Mouse (Mus musculus) MEL-GATA-1-ER (cell line): ENCODE data around the gene Itk.
A peak's percentile ranks its signal among the peaks of the same experiment; 100 is the strongest.

Experiments used
- DNase-seq: peaks from one replicate; pipeline ENCODE4 v3.0.0-alpha.2; 2012; ENCODE audit warnings: low read depth; ENCODE audit errors: extremely low read depth

Itk gene

DNA sequence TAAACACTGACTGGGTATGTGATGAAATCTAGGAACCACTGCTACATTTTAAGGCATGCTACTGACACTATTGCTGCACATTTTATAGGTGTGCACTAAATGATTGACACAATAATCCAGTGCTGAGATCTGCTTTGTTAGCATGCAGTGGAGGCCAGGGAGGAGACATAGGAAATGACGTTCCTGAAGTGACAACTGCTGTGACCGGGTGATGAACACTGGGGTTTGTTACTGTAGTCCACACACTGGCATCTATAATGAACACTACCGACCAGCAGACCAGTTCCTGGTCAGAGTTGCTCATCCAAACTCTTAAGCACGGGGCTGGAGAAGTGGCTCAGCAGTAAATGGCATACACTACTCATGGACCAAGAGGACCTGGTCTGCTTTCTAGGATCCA, 4.1 kb upstream of the Itk start:
- DNase-seq = no peak

- no peak for DNase-seq
These were observed 3.6 kb upstream of the Itk start for GRCm38 (mm10) chr11:46392890-46393289.

GRCm38 (mm10) chr11:46390621-46391020, 1.3 kb upstream of the Itk start:
- DNase-seq = no peak

- DNase-seq = no peak
These were observed 877 bp downstream of the Itk start for GRCm38 (mm10) chr11:46388438-46388837.

- no peak for DNase-seq
These were observed 2.3 kb downstream of the Itk start for GRCm38 (mm10) chr11:46387061-46387460.

DNA sequence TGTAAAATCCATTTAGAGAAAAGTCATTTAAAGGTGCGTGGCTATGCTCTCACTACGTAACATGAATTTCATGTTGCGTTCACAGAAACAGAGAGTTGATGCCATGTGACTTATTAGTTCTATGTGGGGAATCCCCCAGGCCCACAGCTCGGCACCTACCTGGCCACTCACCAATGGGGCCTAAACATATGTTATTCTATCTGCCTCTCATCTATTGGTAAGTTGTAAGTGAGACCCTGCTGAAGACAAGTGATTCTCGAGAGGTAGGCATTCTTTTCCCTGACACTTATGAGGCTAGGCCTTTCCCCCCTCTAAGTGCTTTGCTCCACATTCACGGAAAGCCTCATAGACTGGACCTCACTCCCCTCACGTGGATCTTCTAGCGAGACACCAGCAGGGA, 2.8 kb downstream of the Itk start:
- DNase-seq = no peak

- no peak for DNase-seq
These were observed 4.4 kb downstream of the Itk start for GRCm38 (mm10) chr11:46384925-46385324.

- no peak for DNase-seq
These were observed 6.8 kb downstream of the Itk start for GRCm38 (mm10) chr11:46382466-46382865.

DNA sequence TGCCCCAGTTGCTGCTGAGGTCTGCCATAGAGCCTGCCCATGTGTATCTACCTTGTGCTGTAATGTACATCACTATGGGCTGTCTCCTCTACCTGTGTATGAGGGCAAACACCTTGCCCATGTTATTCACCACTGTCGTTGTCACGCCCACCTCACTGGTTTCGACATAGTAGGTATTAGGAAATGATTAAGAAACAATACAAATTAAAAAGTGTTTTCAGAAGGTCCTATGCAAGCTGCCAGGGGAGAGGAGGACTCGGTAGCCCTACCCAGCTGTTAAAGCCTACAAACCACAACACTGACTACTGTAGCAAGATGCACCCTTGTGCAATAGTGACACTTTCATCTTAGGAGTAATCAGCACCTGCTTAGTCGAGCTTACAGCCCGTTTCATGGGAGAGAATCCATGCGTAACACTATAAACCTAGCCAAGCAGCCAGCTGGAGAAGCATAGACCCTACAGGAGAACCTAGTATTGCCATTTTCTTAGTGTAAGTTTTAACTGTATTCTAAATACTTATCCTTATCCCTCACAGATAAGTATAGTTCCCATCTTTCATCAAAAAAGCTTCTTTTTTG, 9.1 kb downstream of the Itk start:
- DNase-seq = no peak

GRCm38 (mm10) chr11:46377819-46378782, 11.2 kb downstream of the Itk start:
- peak; percentile 53 for DNase-seq

DNA sequence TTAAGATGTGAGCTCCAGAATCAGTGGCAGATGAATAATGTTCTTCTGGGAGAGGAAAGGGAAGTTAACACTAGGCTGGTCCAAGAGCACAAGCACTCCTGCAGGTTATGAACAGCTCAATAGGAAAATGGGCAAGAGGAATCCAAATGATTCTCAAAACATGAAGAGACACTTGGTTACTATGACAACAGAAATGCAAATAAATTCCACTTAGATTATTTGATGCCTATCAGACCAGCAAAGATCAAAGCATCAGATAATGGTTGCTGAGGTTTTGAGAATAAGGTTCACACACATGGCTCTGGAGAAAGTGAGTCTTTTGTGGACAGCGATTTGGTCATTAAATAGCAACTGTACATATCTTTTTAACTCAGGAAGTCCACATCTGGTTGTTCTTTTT, 12.0 kb downstream of the Itk start:
- DNase-seq = no peak

DNA sequence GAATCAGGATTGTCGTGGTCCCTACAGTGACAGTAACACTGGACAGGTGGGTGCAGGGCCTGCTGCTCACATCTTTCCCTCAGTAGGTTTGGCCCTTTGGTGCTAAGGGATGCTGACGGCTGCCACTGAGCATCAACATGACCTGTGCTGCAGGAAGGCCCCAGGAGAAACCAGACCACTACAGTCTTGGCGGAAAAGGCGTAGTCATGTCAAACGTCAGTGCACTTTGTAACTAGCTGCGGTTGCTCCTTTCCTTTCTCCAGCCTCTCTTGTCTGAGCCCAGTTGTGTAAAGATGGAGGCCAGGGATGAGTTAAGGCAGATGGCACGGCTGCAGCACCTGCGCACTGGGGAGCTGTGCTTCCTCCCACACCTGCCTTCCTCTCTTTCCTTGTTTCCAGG, 14.3 kb downstream of the Itk start:
- no peak for DNase-seq

GRCm38 (mm10) chr11:46373071-46374030, 16.0 kb downstream of the Itk start:
- no peak for DNase-seq

GRCm38 (mm10) chr11:46372331-46372953, 16.9 kb downstream of the Itk start:
- DNase-seq = no peak

GRCm38 (mm10) chr11:46371250-46371649, 18.1 kb downstream of the Itk start:
- no peak for DNase-seq

- DNase-seq = no peak
These were observed 18.9 kb downstream of the Itk start for GRCm38 (mm10) chr11:46370457-46370856.

GRCm38 (mm10) chr11:46366357-46366756, 23.0 kb downstream of the Itk start:
- no peak for DNase-seq

GRCm38 (mm10) chr11:46365744-46366143, 23.6 kb downstream of the Itk start:
- DNase-seq = no peak

DNA sequence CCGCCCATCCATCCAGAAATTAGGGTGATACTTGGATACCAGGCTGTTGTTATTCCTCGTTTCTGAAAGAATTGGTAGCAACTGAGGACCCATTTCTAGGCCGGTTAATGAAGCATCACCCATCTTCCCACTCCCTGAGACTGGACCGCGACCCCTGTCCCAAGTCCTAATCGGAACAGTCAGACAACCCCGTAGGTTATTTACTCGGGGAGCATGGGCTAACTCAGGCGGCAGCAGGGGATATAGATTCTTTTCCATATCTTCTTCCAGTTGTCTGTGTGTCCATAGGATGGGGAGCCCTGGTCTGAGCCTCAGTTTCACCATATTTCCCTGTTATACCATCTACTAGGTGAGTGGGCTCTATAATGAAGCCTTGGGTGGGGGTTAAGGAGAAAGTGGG, 25.5 kb downstream of the Itk start:
- no peak for DNase-seq

DNA sequence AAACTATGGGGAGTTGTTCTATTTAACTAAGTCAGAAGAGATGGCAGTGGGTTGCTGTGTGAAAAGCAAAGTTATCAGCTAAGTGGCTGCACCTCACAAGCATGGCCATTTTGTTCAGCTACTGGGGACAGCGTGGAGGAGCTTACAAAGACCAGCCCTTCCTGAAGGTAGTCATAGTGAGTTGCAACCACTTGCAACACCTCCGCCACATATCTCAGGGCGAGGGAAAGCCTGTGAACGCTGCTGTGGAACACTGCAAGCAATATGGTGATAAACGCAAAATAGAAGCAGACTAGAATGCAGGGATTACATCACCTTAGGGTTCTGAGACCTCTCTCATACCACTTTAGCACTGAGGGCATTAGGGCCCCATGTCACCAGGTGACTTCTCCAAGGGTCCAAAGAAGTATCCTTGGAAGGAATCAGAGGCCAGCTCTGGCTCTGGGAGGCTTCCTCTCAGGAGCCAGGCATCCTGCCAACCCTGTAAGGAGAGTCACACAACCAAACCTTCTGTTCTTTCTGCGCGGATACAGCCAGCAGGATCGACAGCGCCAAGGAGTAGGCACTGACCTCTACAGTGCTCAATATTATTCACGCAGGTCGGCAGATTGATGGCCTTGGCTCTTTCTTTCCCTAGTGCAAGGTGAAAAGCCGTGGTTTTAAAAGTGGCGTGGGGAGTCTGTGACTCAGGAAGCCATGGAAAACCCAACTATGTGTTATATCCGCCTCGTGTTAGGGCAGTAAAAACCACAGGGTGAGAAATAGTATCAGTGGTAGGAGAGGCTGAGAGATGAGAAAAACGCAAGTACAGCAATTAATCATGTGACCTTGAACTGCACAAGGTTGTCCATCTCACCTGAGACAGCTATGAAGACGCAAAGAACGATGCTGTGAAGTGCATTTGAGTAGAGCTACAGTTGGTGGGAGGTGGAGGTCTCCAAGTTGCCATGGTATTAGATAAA, 27.0 kb downstream of the Itk start:
- DNase-seq = no peak
